Mouse (Mus musculus) gastrocnemius, adult 2 months (tissue): Measurements from ENCODE around the gene Itgbl1. TPM values are rescaled to one million over a fixed set of nuclear protein-coding genes. Genes with fewer than 3 reads are reported as not detected.

ENCODE experiments used
- DNase-seq: peaks from one replicate; pipeline ENCODE4 v3.0.0; 2022
- H3K27ac ChIP-seq: fragments of 200-600 bp; 2 replicates; pipeline ENCODE4 v1.8.1; 2022; ENCODE audit warnings: mild to moderate bottlenecking
- H3K4me3 ChIP-seq: fragments of 200-600 bp; 2 replicates; pipeline ENCODE4 v1.8.1; 2022; ENCODE audit warnings: mild to moderate bottlenecking, moderate library complexity
- CTCF ChIP-seq: fragments of 200-600 bp; IDR thresholded peaks from 2 replicates; pipeline ENCODE4 v1.8.1; 2022; ENCODE audit warnings: antibody characterized with exemption, mild to moderate bottlenecking, moderate library complexity
- intact Hi-C: fragments of 180-260 bp; cut with DNase I; formaldehyde crosslinking; loops from one replicate; pipeline ENCODE4 v1.15.1; 2025
- total RNA-seq, 2 experiments: library from RNA; stranded (reverse); gene quantifications; 2 replicates each; pipeline ENCODE4 v1.2.3; 2021

The Itgbl1 gene
- total RNA-seq, 2 experiments from 2014 or later, result 3.9 to 13.5 TPM

DNA sequence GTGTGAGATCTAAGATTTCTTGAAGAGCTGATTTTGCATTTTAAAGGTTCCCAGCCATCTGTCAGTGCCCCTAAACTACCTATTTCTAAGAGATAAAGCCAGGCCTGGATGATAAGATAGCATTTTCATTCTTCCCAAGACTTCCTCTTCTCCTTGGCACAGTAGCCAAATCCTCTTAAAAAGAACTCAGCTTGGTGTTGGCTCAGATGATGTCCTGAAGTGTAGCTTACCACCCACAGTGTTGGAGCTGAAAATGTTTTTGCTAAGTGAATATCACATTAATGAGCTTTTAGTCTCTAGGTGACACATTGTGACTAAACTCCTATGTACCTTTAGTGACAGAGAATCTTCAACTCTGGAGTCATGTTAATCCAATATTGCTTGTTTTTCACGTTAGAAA, 99.8 kb downstream of the Itgbl1 start:
- Histone ChIP-seq H3K27ac (no peak overlapping the region), H3K4me3 (no peak overlapping the region)
- DNase-seq, result no peak
- intact Hi-C loops, result no loop called here
- TF ChIP-seq CTCF, result no peak

DNA sequence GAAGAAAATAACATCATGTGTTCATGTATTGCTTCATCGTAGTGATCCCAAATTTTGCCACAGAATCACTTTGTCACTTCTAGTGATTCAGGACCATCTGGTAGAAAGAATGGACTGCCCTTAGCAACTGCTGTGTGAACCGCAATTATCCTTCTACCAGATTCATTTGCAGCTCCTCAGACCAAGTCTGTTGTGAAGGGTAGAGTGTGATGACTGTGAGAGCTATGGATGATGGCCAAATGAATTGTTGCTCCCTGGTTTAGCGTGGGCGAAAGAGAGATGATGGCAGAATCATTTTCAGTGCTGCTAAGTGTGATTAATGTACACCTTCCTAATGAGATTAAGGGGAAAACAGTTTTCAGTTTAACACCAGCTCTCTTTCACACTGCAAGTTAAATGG, 100.3 kb downstream of the Itgbl1 start:
- intact Hi-C loops, result no loop called here
- no peak for DNase-seq
- H3K4me3 ChIP-seq, result no peak overlapping the region
- TF ChIP-seq CTCF, result no peak
- H3K27ac ChIP-seq, result no peak overlapping the region

DNA sequence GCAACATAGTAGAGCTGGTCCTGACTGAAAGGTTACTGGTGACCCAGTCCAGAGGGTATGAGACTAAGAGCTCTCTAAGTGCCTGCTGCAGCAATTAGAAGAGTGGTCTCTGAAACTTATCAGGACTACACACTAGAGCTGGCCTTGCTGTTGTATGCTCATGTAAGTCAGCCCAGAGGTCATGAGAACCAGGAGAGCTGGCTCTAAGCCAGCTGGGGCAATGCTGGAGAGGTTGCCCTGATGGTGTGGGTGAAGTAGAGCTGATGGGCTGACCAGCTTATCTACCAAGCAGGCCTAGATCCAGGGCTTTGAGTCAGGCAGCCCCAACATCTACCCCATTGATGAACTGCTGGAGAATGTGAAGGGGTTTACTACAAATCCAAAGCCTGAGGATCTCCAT, 142.0 kb downstream of the Itgbl1 start:
- no peak for DNase-seq
- no peak overlapping the region for H3K27ac ChIP-seq
- no peak for TF ChIP-seq CTCF
- no peak overlapping the region for H3K4me3 ChIP-seq
- intact Hi-C loops, result no loop called here

DNA sequence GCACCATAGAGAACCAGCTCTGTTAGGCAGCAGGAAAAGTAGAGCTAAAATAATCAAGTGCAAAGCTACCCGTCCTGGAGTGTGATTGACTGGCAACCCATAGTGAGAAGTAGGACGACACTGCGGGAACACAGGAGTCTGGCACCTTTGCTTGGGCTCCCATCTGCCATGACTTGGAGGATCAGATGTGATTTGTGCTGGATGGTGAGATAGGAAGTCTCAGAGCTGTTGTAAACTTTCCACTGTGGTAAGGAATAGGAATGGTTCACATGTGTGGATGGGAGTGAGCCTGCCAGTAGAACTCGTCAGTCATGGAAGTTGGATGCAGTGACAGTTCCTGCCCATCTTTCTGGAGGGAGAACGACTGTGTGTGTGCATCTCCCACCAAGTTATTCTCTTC, 177.9 kb downstream of the Itgbl1 start:
- no peak for TF ChIP-seq CTCF
- no peak for DNase-seq
- Histone ChIP-seq H3K4me3 (no peak overlapping the region), H3K27ac (no peak overlapping the region)
- intact Hi-C loops, result no loop called here

DNA sequence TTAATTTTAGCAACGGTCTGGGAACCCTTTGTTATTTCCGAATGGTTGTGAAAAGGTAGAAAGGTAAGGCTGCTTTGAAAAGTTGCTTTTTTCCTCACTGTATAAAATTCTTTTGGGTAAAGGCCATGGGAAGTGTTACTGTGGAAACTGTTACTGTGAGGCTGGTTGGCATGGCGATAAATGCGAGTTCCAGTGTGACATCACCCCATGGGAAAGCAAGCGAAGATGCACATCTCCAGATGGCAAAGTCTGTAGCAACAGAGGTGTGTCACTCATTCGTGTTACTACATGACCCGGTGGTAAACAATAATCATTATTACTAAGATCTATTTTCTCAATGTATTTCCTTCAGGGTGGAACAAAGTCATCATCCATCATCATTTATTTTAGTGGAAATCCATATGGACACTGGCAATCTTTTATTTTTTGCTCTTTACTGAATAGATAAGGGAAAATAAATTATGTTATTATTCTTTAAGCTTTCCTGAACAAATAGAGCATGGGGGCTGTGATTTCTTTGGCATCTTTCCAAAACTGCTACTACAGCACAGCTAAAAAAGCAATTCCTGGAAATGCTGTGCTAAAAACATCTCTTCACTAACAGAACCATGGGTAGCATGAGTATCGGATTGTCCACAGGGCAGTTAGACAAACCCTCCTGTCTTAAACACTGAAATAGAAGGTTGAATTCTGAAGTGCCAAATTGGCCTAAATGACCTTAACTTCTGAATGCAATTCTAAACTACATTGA, 184.1 kb downstream of the Itgbl1 start:
- Histone ChIP-seq H3K27ac (no peak overlapping the region), H3K4me3 (no peak overlapping the region)
- intact Hi-C loops, result no loop called here
- TF ChIP-seq CTCF, result no peak
- no peak for DNase-seq

DNA sequence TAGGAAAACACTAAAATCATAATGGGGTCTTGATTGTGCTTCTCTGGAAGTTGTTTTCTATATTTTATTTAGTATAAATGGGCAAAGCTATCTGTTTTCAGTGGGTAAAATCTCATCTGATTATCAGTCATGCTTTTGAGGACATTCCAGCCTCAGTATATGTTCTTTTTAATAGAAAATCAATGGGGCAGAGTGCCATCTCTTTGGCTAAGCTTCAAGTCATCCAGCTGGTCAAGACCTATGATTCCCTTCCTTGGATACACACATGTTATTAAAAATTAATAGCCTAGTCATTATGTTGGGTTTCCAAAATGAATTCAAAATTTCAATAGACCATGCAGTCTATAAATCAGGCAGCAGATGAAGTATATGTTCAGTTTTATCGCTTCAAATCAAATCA, 204.8 kb downstream of the Itgbl1 start:
- no peak overlapping the region for H3K27ac ChIP-seq
- TF ChIP-seq CTCF, result no peak
- DNase-seq, result no peak
- no peak overlapping the region for H3K4me3 ChIP-seq
- intact Hi-C loops, result no loop called here

DNA sequence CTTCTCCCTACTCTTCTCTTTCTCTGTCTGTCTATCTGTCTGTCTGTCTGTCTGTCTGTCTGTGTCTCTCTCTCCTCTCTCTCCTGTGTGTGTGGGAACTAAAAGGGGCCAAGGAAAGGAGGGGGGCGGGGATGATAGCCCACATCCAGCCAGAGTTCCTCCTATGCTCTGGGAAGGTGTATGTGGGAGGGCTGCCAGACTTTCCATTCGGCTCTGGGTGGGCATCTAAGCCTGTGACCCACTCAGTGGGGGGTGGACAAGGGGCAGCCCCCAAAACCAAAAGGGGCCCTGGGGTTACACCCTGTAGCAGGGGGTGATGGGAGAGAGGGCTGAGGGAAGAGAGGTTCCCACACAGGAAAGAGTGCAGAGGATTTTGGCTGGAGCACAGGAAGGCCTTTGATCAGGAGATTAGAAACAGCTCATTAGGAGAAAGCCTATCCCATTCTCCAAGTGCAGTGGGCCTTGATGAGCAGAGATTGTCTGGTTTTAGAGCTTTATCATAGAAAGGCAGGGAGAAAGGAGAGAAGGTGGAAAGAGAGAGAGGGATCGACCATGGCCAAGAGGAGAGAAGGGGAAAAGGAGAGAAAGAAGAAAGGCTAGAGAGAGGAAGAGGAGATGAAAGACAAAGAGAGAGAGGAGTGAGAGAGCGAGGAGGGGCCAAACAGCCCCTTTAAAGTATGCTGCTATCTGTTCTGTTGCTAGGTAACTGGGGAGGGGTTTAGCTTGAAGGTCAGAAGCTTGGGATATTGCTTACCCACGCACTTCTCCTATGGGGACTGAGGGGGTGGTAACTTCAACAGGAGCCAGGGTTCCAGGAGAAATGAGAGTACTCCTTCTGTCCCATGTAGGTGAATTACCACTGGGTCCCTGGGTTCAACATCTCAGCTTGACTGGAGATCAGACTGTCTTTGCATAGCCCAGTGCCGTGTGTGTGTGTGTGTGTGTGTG, 206.3 kb downstream of the Itgbl1 start:
- no peak for TF ChIP-seq CTCF
- H3K27ac ChIP-seq, result no peak overlapping the region
- DNase-seq, result no peak
- no peak overlapping the region for H3K4me3 ChIP-seq
- intact Hi-C loops, result no loop called here

DNA sequence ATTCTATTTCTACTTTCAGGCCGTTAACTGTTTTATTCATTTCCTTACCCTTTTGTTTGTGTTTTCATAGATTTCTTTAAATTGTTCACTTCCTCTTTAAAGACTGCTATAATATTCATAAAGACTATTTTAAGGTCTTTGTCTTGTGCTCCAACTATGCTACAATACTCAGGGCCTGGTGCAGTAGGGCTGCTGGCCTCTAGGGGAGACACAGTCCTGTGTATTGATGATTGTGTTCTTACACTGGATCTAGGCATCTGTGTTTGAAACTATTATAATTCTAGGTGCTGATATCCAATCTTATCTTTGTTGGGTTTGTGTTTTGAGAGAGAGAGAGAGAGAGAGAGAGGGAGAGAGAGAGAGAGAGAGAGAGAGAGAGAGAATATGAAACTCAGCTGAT, 268.1 kb downstream of the Itgbl1 start:
- TF ChIP-seq CTCF, result no peak
- no peak overlapping the region for H3K27ac ChIP-seq
- no peak for DNase-seq
- no peak overlapping the region for H3K4me3 ChIP-seq
- intact Hi-C loops, result no loop called here

DNA sequence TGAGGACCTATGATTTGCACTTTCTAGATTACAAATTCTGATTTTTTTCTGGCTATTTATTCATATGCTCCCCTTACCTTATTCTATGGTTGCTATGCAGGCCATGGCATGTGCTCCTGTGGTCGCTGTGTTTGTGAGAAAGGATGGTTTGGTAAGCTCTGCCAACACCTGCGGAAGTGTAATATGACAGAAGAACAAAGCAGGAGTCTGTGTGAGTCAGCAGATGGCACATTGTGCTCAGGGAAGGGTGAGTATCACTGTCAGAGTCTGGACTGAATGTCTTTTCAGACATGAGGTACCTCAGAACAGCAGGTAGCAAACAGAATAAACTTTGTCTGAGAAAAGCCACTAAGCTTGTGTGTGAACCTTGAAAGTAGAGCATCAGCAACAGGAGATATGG, 306.8 kb downstream of the Itgbl1 start:
- no peak for DNase-seq
- intact Hi-C loops, result no loop called here
- TF ChIP-seq CTCF, result no peak
- H3K4me3 ChIP-seq, result no peak overlapping the region
- H3K27ac ChIP-seq, result no peak overlapping the region

DNA sequence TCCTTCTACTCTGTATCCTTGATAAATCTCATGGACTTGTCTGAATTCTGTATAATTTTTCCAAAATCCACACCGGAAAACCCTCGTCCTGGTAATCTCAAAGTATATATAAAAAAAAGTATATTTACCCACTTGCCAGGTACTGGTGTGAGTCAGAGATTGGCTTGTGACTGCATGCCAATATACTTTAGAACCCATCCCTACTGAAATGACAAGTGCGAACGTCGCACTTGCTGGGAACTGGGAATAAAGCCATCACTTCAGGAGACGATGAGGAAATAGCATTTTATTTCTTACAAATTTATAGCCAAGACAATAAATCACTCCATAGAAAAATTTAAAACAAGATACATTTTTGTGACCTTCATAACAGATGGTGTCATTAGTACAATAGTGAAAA, 308.2 kb downstream of the Itgbl1 start:
- intact Hi-C loops, result no loop called here
- no peak for DNase-seq
- Histone ChIP-seq H3K27ac (no peak overlapping the region), H3K4me3 (no peak overlapping the region)
- no peak for TF ChIP-seq CTCF

DNA sequence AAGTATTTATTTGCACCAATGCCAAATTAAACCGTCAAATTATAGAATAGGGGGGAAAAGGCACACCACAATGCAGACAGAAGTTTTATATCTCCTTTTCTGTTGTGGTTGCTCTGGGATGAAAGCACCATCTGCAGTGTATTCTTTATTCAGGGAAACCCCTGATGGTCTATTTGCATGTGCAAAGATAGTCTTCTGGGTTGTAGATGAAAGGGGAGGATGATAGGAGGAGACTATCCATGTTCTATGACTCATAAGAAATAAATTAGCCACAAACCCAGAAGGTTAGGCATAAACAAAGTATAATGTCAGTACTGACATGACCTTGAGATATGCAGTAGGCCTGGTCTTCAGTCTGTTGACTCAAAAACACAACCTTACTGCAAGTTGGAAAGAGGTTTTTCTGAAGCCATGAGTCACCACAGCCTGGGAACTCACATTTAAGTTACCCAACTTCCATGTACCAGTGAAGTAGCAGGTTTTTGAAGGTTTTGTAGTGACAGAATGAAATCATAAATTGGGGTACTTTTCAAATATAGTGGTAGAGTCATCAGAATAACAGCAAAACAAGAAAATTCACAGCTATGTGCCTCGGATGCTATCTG, 330.9 kb downstream of the Itgbl1 start:
- TF ChIP-seq CTCF, result no peak
- no peak for DNase-seq
- Histone ChIP-seq H3K27ac (no peak overlapping the region), H3K4me3 (no peak overlapping the region)
- intact Hi-C loops, result no loop called here

Other genes with a start within 250 kb of the Itgbl1 start
- under 1 TPM; 0.15 to 0.47 TPM for gene Nalcn, start 32.8 kb upstream of the Itgbl1 start, total RNA-seq